Mouse (Mus musculus): ENCODE results near the gene Sepsecs.

DNA sequence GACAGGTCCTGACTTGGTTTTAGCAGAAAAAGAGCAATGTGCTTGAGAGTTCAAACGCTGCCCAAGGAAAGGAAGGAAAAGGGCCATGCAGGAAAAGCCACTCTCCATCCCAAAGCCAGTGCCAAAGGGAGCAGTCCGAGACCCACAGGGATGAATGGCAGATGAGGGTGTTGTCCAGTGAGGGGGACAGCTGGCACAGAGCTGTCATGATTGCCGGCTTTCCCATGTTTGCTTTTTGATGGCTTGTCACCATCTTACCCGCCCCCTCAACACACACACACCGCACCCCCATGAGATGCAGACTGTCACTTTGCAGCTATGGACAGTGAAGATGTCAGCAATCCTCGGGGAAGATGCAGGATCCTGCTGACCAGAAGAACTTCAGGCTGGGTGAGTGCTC, 40.3 kb downstream of the Sepsecs start:
- TF ChIP-seq CTCF (IDR thresholded peaks at IDR 0.05) (no peak), EP300 (IDR thresholded peaks at IDR 0.05) (no peak)
